Mouse (Mus musculus) kidney, embryonic 14.5 days (tissue): ENCODE data around the gene Tex33. TPM values are rescaled to one million over a fixed set of nuclear protein-coding genes. Genes with fewer than 3 reads are reported as not detected.

Experiments
- ATAC-seq: fragments of 200-750 bp; cut with Nextera tagmentation; 2 replicates; pipeline ENCODE4 v1.8.0; 2017; ENCODE audit warnings: moderate number of reproducible peaks, mild to moderate bottlenecking, moderate TSS enrichment, moderate library complexity; ENCODE audit not compliant: low FRiP score, low TSS enrichment
- H3K27ac ChIP-seq: fragments of 300-500 bp; sonication (generic); 2 replicates; pipeline ENCODE4 v1.5.1; 2014; ENCODE audit warnings: low read depth, mild to moderate bottlenecking, low read length, moderate library complexity, mixed read lengths
- H3K27me3 ChIP-seq: fragments of 300-500 bp; sonication (generic); 2 replicates; pipeline ENCODE4 v1.6.1; 2014; ENCODE audit warnings: mild to moderate bottlenecking, low read length; ENCODE audit not compliant: control insufficient read depth, insufficient read depth
- H3K36me3 ChIP-seq: fragments of 300-500 bp; sonication (generic); 2 replicates; pipeline ENCODE4 v1.6.1; 2014; ENCODE audit warnings: low read length, mixed read lengths; ENCODE audit not compliant: control insufficient read depth, insufficient read depth
- H3K4me1 ChIP-seq: fragments of 300-500 bp; sonication (generic); 2 replicates; pipeline ENCODE4 v1.6.1; 2014; ENCODE audit warnings: low read length, mixed read lengths; ENCODE audit not compliant: control insufficient read depth, insufficient read depth
- H3K4me2 ChIP-seq: fragments of 300-500 bp; sonication (generic); replicated peaks from 2 replicates; pipeline ENCODE4 v1.6.1; 2014; ENCODE audit warnings: low read depth, mild to moderate bottlenecking, low read length
- H3K4me3 ChIP-seq: fragments of 300-500 bp; sonication (generic); 2 replicates; pipeline ENCODE4 v1.5.1; 2014; ENCODE audit warnings: mild to moderate bottlenecking, low read length
- H3K9ac ChIP-seq: fragments of 300-500 bp; sonication (generic); 2 replicates; pipeline ENCODE4 v1.6.1; 2014; ENCODE audit warnings: low read depth, mild to moderate bottlenecking, low read length, moderate library complexity
- H3K9me3 ChIP-seq: fragments of 300-500 bp; sonication (generic); 2 replicates; pipeline ENCODE4 v1.6.1; 2016; ENCODE audit warnings: low read length; ENCODE audit not compliant: control insufficient read depth
- WGBS: fragments of 180-500 bp; shearing (Covaris S2); extraction: QIAGEN DNeasy Blood & Tissue Kit; methylation state at CpG from one replicate; pipeline ENCODE4 v1.1.7; 2014; 5-methylcytosine and 5-hydroxymethylcytosine counted together
- polyA plus RNA-seq: library from polyadenylated mRNA; unstranded; fragments of >200 nt; fragmentation: Nextera tagmentation; extraction: Ambion mirVana; gene quantifications from 2 replicates; pipeline ENCODE4 v1.2.1, GENCODE M21; 2014

Gene Tex33
- polyA plus RNA-seq, 1 experiment from 2014 or later, result not detected

GRCm38 (mm10) chr15:78406293-78406934, 10.7 kb upstream of the Tex33 start, which contains the start of gene Mpst:
Gene Mpst (plus strand): TSS chr15:78406416.
- Histone ChIP-seq H3K27me3 (peaks cover 28% of the 10 kb centered on the region), H3K4me3 (peak within 1 kb of the TSS; percentile 66), H3K9ac (peak within 1 kb of the TSS; percentile 64), H3K36me3 (no peaks in the 10 kb centered on the region), H3K9me3 (no peaks in the 10 kb centered on the region), H3K4me2 (peak within 1 kb of the TSS; percentile 93), H3K27ac (peak within 1 kb of the TSS; percentile 91), H3K4me1 (peaks cover 32% of the 10 kb centered on the region)
- ATAC-seq, result peak; percentile 82
- WGBS, result under 1% methylated on average over 40 of the region's 40 CpGs

- H3K27ac ChIP-seq, result peak within 1 kb of the TSS; percentile 91
- no peaks in the 10 kb centered on the region for H3K9me3 ChIP-seq
- ATAC-seq, result peak; percentile 82
- peaks cover 24% of the 10 kb centered on the region for H3K27me3 ChIP-seq
- 2% methylated on average over 34 of the region's 34 CpGs for WGBS
- H3K4me3 ChIP-seq, result peak within 1 kb of the TSS; percentile 66
- peak within 1 kb of the TSS; percentile 64 for H3K9ac ChIP-seq
- H3K4me2 ChIP-seq, result peak within 1 kb of the TSS; percentile 93
- no peaks in the 10 kb centered on the region for H3K36me3 ChIP-seq
- H3K4me1 ChIP-seq, result peaks cover 32% of the 10 kb centered on the region
These were observed 10.0 kb upstream of the Tex33 start, which contains the start of gene Tst for GRCm38 (mm10) chr15:78405517-78406211. Gene Tst (minus strand): TSS chr15:78405907.

GRCm38 (mm10) chr15:78405098-78405497, 9.4 kb upstream of the Tex33 start:
- ATAC-seq, result no peak
- Histone ChIP-seq H3K9me3 (no peaks in the 10 kb centered on the region), H3K4me1 (peaks cover 31% of the 10 kb centered on the region), H3K9ac (peak overlapping the region; percentile 64; the same call in 1 of the 2 replicates), H3K4me2 (peak overlapping the region; percentile 93), H3K4me3 (peak overlapping the region; percentile 66), H3K27me3 (peaks cover 18% of the 10 kb centered on the region), H3K27ac (peak overlapping the region; percentile 91; the same call in 1 of the 2 replicates), H3K36me3 (no peaks in the 10 kb centered on the region)
- 49% methylated on average over 11 of the region's 11 CpGs for WGBS

GRCm38 (mm10) chr15:78403896-78404295, 8.2 kb upstream of the Tex33 start:
- no peak overlapping the region; the same call in 1 of the 2 replicates for H3K4me2 ChIP-seq
- peak overlapping the region; percentile 38; the same call in 1 of the 2 replicates for H3K27ac ChIP-seq
- H3K27me3 ChIP-seq, result peaks cover 7% of the 10 kb centered on the region
- H3K4me3 ChIP-seq, result no peak overlapping the region
- H3K9me3 ChIP-seq, result no peaks in the 10 kb centered on the region
- no peaks in the 10 kb centered on the region for H3K36me3 ChIP-seq
- H3K4me1 ChIP-seq, result peaks cover 25% of the 10 kb centered on the region
- H3K9ac ChIP-seq, result no peak overlapping the region
- 80% methylated on average over 1 of the region's 1 CpGs for WGBS
- no peak for ATAC-seq

- H3K27me3 ChIP-seq, result peaks cover 1% of the 10 kb centered on the region; the same call in 1 of the 2 replicates
- H3K36me3 ChIP-seq, result no peaks in the 10 kb centered on the region
- no peak overlapping the region for H3K4me3 ChIP-seq
- H3K9me3 ChIP-seq, result no peaks in the 10 kb centered on the region
- ATAC-seq, result no peak
- no peak overlapping the region; the same call in 1 of the 2 replicates for H3K4me2 ChIP-seq
- peak overlapping the region; percentile 65; the same call in 1 of the 2 replicates for H3K27ac ChIP-seq
- WGBS, result 50% methylated on average over 3 of the region's 3 CpGs
- H3K9ac ChIP-seq, result peak overlapping the region; percentile 37; the same call in 1 of the 2 replicates
- peaks cover 25% of the 10 kb centered on the region for H3K4me1 ChIP-seq
These were observed 7.6 kb upstream of the Tex33 start for GRCm38 (mm10) chr15:78403301-78403741.

- Histone ChIP-seq H3K4me2 (no peak overlapping the region), H3K4me3 (no peak overlapping the region)
- ATAC-seq, result no peak
These were observed 6.7 kb upstream of the Tex33 start for GRCm38 (mm10) chr15:78402423-78402822.

GRCm38 (mm10) chr15:78401921-78402320, 6.2 kb upstream of the Tex33 start:
- ATAC-seq, result no peak
- H3K27me3 ChIP-seq, result no peaks in the 10 kb centered on the region
- H3K9ac ChIP-seq, result no peak overlapping the region
- H3K4me3 ChIP-seq, result no peak overlapping the region
- 61% methylated on average over 4 of the region's 4 CpGs for WGBS
- no peaks in the 10 kb centered on the region for H3K9me3 ChIP-seq
- H3K36me3 ChIP-seq, result no peaks in the 10 kb centered on the region
- H3K4me2 ChIP-seq, result no peak overlapping the region
- no peak overlapping the region for H3K27ac ChIP-seq
- peaks cover 18% of the 10 kb centered on the region for H3K4me1 ChIP-seq

More at GRCm38 (mm10) chr15:78402423-78402822, 6.7 kb upstream of the Tex33 start:
- WGBS, result 74% methylated on average over 7 of the region's 7 CpGs
- no peaks in the 10 kb centered on the region for H3K9me3 ChIP-seq
- H3K27ac ChIP-seq, result no peak overlapping the region
- H3K27me3 ChIP-seq, result no peaks in the 10 kb centered on the region
- H3K9ac ChIP-seq, result no peak overlapping the region
- H3K36me3 ChIP-seq, result no peaks in the 10 kb centered on the region
- peaks cover 24% of the 10 kb centered on the region for H3K4me1 ChIP-seq

GRCm38 (mm10) chr15:78401345-78401744, 5.6 kb upstream of the Tex33 start:
- no peak for ATAC-seq
- H3K4me2 ChIP-seq, result no peak overlapping the region
- H3K4me1 ChIP-seq, result peaks cover 18% of the 10 kb centered on the region
- WGBS, result 74% methylated on average over 6 of the region's 6 CpGs
- no peak overlapping the region for H3K4me3 ChIP-seq
- H3K9me3 ChIP-seq, result no peaks in the 10 kb centered on the region
- no peak overlapping the region for H3K9ac ChIP-seq
- H3K36me3 ChIP-seq, result no peaks in the 10 kb centered on the region
- no peak overlapping the region for H3K27ac ChIP-seq
- H3K27me3 ChIP-seq, result no peaks in the 10 kb centered on the region

- H3K4me1 ChIP-seq, result no peaks in the 10 kb centered on the region
- H3K27me3 ChIP-seq, result no peaks in the 10 kb centered on the region
- H3K9me3 ChIP-seq, result no peaks in the 10 kb centered on the region
- no peak overlapping the region for H3K9ac ChIP-seq
- 81% methylated on average over 3 of the region's 3 CpGs for WGBS
- no peak overlapping the region for H3K27ac ChIP-seq
- ATAC-seq, result no peak
- H3K4me2 ChIP-seq, result no peak overlapping the region
- no peak overlapping the region for H3K4me3 ChIP-seq
- no peaks in the 10 kb centered on the region for H3K36me3 ChIP-seq
These were observed 4.9 kb downstream of the Tex33 start for GRCm38 (mm10) chr15:78390855-78391254.
